Mouse (Mus musculus): ENCODE data around the gene Spdye4a. TPM values are rescaled to one million over a fixed set of nuclear protein-coding genes. Genes with fewer than 3 reads are reported as not detected.
A peak's percentile ranks its signal among the peaks of the same experiment; 100 is the strongest.

Spdye4a gene
- total RNA-seq, 1 experiment, result not detected

- in situ Hi-C loops (cut with MboI; ENCODE audit: low sequenced_read_pairs in 2 of 2, unreplicated experiment in 2 of 2), result no loop called here
- Histone ChIP-seq H3K9ac (ENCODE audit: insufficient read depth, low read depth, low read length, poor library complexity, severe bottlenecking) (no peak overlapping the region), H3K4me3 (ENCODE audit: insufficient read depth in 1 of 2, low read depth in 1 of 2, low read length in 2 of 2, poor library complexity in 1 of 2, severe bottlenecking in 1 of 2) (no peak overlapping the region), H3K36me3 (ENCODE audit: control insufficient read depth, insufficient read depth, low read length, poor library complexity, severe bottlenecking) (no peaks in the 10 kb centered on the region), H3K4me1 (ENCODE audit: control insufficient read depth in 2 of 2, insufficient read depth in 2 of 2, low read length in 2 of 2, poor library complexity in 1 of 2) (peaks cover 0 to 9% of the 10 kb centered on the region in 2 experiments; a peak in 1 of 4 replicates), H3K9me3 (ENCODE audit: control insufficient read depth, insufficient read depth, low read depth, low read length) (no peaks in the 10 kb centered on the region), H3K27ac (ENCODE audit: insufficient read depth, low read depth, low read length, poor library complexity, severe bottlenecking) (no peak overlapping the region)
- DNase-seq (ENCODE audit: low read depth, low spot score), result no peak
- TF ChIP-seq CHD2 (IDR thresholded peaks at IDR 0.05; ENCODE audit: low read depth, low read length) (no peak), HCFC1 (IDR thresholded peaks at IDR 0.05; ENCODE audit: borderline replicate concordance, insufficient read depth, low read length) (no peak), MAFK (IDR thresholded peaks at IDR 0.05; ENCODE audit: insufficient read depth, low read depth, low read length) (no peak), ZNF384 (IDR thresholded peaks at IDR 0.05; ENCODE audit: low read depth, low read length) (no peak), ZC3H11A (IDR thresholded peaks at IDR 0.05; ENCODE audit: borderline replicate concordance, low read depth, low read length) (no peak)
Observed at GRCm38 (mm10) chr5:143271642-143272041, 45.0 kb upstream of the Spdye4a start.

- DNase-seq (ENCODE audit: low read depth, low spot score), result no peak
- Histone ChIP-seq H3K4me1 (ENCODE audit: control insufficient read depth in 2 of 2, insufficient read depth in 2 of 2, low read length in 2 of 2, poor library complexity in 1 of 2) (peaks cover 0 to 9% of the 10 kb centered on the region in 2 experiments; a peak in 1 of 4 replicates), H3K9ac (ENCODE audit: insufficient read depth, low read depth, low read length, poor library complexity, severe bottlenecking) (peak overlapping the region; percentile 70), H3K36me3 (ENCODE audit: control insufficient read depth, insufficient read depth, low read length, poor library complexity, severe bottlenecking) (no peaks in the 10 kb centered on the region), H3K27ac (ENCODE audit: insufficient read depth, low read depth, low read length, poor library complexity, severe bottlenecking) (no peak overlapping the region), H3K4me3 (ENCODE audit: insufficient read depth in 1 of 2, low read depth in 1 of 2, low read length in 2 of 2, poor library complexity in 1 of 2, severe bottlenecking in 1 of 2) (peak overlapping the region; percentile 74 to 78), H3K9me3 (ENCODE audit: control insufficient read depth, insufficient read depth, low read depth, low read length) (no peaks in the 10 kb centered on the region)
- in situ Hi-C loops (cut with MboI; ENCODE audit: low sequenced_read_pairs in 2 of 2, unreplicated experiment in 2 of 2), result no loop called here
- TF ChIP-seq ZNF384 (IDR thresholded peaks at IDR 0.05; ENCODE audit: low read depth, low read length), result no peak
- no peak for TF ChIP-seq MAFK (IDR thresholded peaks at IDR 0.05; ENCODE audit: insufficient read depth, low read depth, low read length)
- TF ChIP-seq ZC3H11A (IDR thresholded peaks at IDR 0.05; ENCODE audit: borderline replicate concordance, low read depth, low read length), result no peak
- no peak for TF ChIP-seq HCFC1 (IDR thresholded peaks at IDR 0.05; ENCODE audit: borderline replicate concordance, insufficient read depth, low read length)
- no peak for TF ChIP-seq CHD2 (IDR thresholded peaks at IDR 0.05; ENCODE audit: low read depth, low read length)
Observed at GRCm38 (mm10) chr5:143270151-143270519, 43.4 kb upstream of the Spdye4a start.

GRCm38 (mm10) chr5:143269363-143270150 lies 42.9 kb upstream of the Spdye4a start, which contains the start of gene Zfp316:
Gene Zfp316 (minus strand): TSS chr5:143270022.
- H3K4me3 ChIP-seq (ENCODE audit: insufficient read depth in 1 of 2, low read depth in 1 of 2, low read length in 2 of 2, poor library complexity in 1 of 2, severe bottlenecking in 1 of 2), result peak within 1 kb of the TSS; percentile 74 to 78
- H3K27ac ChIP-seq (ENCODE audit: insufficient read depth, low read depth, low read length, poor library complexity, severe bottlenecking), result no peak within 1 kb of the TSS; the same call in 1 of the 2 replicates
- no peaks in the 10 kb centered on the region for H3K36me3 ChIP-seq (ENCODE audit: control insufficient read depth, insufficient read depth, low read length, poor library complexity, severe bottlenecking)
- peak within 1 kb of the TSS; percentile 70 for H3K9ac ChIP-seq (ENCODE audit: insufficient read depth, low read depth, low read length, poor library complexity, severe bottlenecking)
- DNase-seq (ENCODE audit: low read depth, low spot score), result peak; percentile 40
- no peaks in the 10 kb centered on the region for H3K9me3 ChIP-seq (ENCODE audit: control insufficient read depth, insufficient read depth, low read depth, low read length)
- TF ChIP-seq ZC3H11A (IDR thresholded peaks at IDR 0.05; ENCODE audit: borderline replicate concordance, low read depth, low read length) (no peak), CHD2 (IDR thresholded peaks at IDR 0.05; ENCODE audit: low read depth, low read length) (no peak), ZNF384 (IDR thresholded peaks at IDR 0.05; ENCODE audit: low read depth, low read length) (no peak), HCFC1 (IDR thresholded peaks at IDR 0.05; ENCODE audit: borderline replicate concordance, insufficient read depth, low read length) (no peak), MAFK (IDR thresholded peaks at IDR 0.05; ENCODE audit: insufficient read depth, low read depth, low read length) (no peak)
- peaks cover 0 to 9% of the 10 kb centered on the region in 2 experiments; a peak in 1 of 4 replicates for H3K4me1 ChIP-seq (ENCODE audit: control insufficient read depth in 2 of 2, insufficient read depth in 2 of 2, low read length in 2 of 2, poor library complexity in 1 of 2)
- in situ Hi-C loops (cut with MboI; ENCODE audit: low sequenced_read_pairs in 2 of 2, unreplicated experiment in 2 of 2), result no loop called here

GRCm38 (mm10) chr5:143268985-143269362 lies 42.3 kb upstream of the Spdye4a start:
- no peak for DNase-seq (ENCODE audit: low read depth, low spot score)
- in situ Hi-C loops (cut with MboI; ENCODE audit: low sequenced_read_pairs in 2 of 2, unreplicated experiment in 2 of 2), result no loop called here

More at GRCm38 (mm10) chr5:143268985-143269362, 42.3 kb upstream of the Spdye4a start:
- no peak overlapping the region for H3K9ac ChIP-seq (ENCODE audit: insufficient read depth, low read depth, low read length, poor library complexity, severe bottlenecking)
- H3K36me3 ChIP-seq (ENCODE audit: control insufficient read depth, insufficient read depth, low read length, poor library complexity, severe bottlenecking), result no peaks in the 10 kb centered on the region
- no peak overlapping the region; the same call in 1 of the 2 replicates for H3K27ac ChIP-seq (ENCODE audit: insufficient read depth, low read depth, low read length, poor library complexity, severe bottlenecking)
- no peaks in the 10 kb centered on the region for H3K9me3 ChIP-seq (ENCODE audit: control insufficient read depth, insufficient read depth, low read depth, low read length)
- peak overlapping the region; percentile 74 to 78; a peak in 2 of 4 replicates for H3K4me3 ChIP-seq (ENCODE audit: insufficient read depth in 1 of 2, low read depth in 1 of 2, low read length in 2 of 2, poor library complexity in 1 of 2, severe bottlenecking in 1 of 2)
- H3K4me1 ChIP-seq (ENCODE audit: control insufficient read depth in 2 of 2, insufficient read depth in 2 of 2, low read length in 2 of 2, poor library complexity in 1 of 2), result peaks cover 0 to 9% of the 10 kb centered on the region in 2 experiments; a peak in 1 of 4 replicates
- TF ChIP-seq CHD2 (IDR thresholded peaks at IDR 0.05; ENCODE audit: low read depth, low read length) (no peak), ZNF384 (IDR thresholded peaks at IDR 0.05; ENCODE audit: low read depth, low read length) (no peak), HCFC1 (IDR thresholded peaks at IDR 0.05; ENCODE audit: borderline replicate concordance, insufficient read depth, low read length) (no peak), ZC3H11A (IDR thresholded peaks at IDR 0.05; ENCODE audit: borderline replicate concordance, low read depth, low read length) (no peak), MAFK (IDR thresholded peaks at IDR 0.05; ENCODE audit: insufficient read depth, low read depth, low read length) (no peak)
